Mouse (Mus musculus) kidney, postnatal 14 days (tissue): ENCODE measurements at regions not wholly inside any gene's neighbourhood (a gene's known extent, or its start where the extent isn't known, plus 50 kb on each side); places are given as distances from the start of the nearest gene placed in this dataset.

Experiments
- DNase-seq: peaks from one replicate; pipeline ENCODE4 v3.0.0; 2022; ENCODE audit warnings: mixed read lengths

DNA sequence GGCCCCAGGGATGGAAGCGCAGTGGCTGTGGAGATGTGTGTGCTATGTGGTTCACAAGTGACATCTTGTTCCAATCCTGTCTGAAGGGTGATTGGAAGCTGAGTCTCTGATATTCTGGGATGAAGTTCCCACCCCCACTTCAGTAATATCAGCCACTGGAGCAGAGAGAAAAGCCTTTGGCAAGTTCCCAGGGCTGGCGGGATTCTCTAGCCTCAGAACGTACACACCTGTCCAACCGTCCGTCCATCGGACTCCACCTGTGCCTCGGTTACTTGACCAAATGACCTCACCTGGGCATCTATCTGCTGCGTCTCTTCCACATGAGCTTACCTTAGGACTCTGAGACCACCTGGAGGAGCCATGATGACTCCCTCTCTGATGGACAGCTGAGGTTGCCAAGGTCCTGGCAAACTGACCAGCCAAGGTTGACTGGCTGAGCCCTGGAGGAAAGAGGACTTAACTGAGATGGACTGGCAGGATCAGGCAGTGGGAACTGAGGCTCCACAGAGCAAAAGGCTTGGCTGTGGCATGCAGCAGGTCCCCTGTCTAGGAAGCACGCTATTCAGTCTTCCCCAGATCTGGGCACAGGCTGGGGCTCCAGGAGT, 152.5 kb upstream of the A530016L24Rik start:
- DNase-seq, result no peak

GRCm38 (mm10) chr12:112337443-112337842, 151.8 kb upstream of the A530016L24Rik start:
- DNase-seq, result no peak

GRCm38 (mm10) chr12:112338976-112339375, 150.3 kb upstream of the A530016L24Rik start:
- no peak for DNase-seq

GRCm38 (mm10) chr12:112339481-112340179, 149.6 kb upstream of the A530016L24Rik start:
- no peak for DNase-seq

DNA sequence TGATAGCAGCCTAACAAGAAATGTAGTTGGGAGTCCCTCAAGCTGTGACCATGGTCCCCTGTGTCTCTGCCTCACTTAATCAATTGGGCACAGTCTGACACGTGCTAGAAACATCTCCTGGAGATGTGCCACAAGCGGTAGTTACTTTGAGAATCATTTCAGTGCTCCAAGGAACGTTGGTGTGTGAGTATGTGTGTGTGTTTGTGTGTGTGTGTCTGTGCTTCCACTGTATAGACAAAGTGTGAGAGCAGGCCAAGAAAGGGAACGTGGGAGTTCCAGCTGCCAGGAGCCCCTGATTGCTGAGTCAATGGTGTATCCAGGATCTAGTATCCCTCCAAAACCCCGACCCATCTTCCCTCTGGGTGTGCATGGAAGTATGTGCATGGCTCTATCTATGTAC, 149.0 kb upstream of the A530016L24Rik start:
- no peak for DNase-seq

DNA sequence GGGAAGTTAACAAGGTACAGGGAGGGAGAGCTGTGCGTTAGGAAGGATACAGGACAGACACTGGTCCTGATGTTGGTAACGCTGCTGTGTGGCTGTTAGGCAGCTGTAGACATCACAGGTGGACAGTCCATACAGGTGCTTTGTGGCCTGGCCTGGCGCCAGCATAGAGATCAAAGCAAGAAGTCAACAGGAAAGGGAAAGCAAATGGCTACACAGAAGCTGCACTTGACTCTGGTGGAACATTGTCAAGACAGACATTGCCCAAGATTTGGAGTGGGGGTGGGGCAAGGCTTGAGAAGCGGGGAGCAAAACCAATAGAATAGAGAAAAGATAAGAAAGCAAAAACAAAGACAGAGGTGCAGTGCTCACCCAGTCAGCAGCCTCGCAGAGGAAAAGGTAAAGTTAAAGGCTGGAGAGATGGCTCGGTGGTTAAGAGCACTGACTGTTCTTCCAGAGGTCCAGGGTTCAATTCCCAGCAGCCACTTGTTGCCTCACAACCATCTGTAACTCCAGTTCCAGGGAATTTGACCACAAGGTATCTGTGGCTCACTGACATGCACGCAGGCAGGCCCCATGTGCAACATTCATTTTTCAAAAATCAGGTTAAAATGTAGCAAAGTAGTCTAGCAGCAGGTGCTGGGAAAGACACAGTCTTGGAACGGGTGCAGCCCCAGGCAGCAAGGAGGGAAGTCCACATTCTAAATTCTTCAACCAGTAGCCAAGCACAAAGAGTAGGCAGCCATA, 147.3 kb upstream of the A530016L24Rik start:
- DNase-seq, result no peak

GRCm38 (mm10) chr12:112343064-112343463, 146.2 kb upstream of the A530016L24Rik start:
- no peak for DNase-seq

DNA sequence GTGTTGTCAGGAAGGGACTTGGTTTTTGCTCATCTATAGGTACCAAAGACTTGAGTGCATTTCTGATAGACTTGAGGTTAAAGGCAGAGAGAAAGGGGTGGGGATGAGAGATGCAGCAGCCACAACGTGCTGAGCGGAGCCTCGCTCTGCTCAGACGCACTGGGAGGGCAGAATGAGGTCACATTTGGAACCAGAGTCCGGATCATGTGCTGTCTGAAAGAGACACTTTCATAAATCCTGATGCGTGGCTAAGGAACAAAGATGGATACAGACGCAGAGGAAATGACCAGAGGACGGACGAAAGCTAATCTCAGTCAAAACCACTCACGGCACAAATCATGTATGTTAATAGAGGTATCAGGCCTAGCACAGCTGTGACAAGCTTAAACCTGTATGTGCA, 145.0 kb upstream of the A530016L24Rik start:
- DNase-seq, result no peak

GRCm38 (mm10) chr12:112345797-112346196, 143.5 kb upstream of the A530016L24Rik start:
- DNase-seq, result no peak

- no peak for DNase-seq
These were observed 141.1 kb upstream of the A530016L24Rik start for GRCm38 (mm10) chr12:112348116-112348515.

DNA sequence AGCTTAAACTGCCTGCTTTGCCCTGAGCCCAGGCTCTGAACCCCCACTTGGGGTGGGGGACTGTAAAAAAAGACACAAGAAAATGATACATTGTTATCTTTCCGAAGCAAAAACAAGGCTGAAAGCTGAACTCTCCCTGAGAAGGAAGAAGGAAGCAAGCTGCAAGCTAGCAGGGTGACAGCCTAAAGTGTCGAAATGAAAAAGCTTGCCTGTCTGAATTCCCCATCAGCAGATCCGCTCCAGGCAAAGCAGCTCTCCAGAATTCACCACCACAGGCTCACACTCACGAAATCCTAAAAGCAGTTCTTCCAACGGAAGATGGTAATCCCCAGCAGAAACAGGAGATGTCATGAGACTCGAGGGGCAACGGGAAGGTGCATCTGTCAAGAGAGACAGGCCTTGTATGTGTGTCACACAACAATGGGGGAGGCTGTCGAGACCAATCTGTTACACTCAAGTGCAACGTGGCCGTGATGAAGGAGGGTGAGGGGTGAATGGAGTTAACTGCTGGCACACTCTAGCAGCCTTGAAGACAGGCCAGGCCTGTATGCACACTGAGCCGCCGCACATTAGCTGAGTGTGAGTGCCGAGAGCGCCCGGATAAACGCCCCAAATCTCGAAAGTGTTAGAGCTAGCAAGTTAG, 139.5 kb upstream of the A530016L24Rik start:
- DNase-seq, result no peak

DNA sequence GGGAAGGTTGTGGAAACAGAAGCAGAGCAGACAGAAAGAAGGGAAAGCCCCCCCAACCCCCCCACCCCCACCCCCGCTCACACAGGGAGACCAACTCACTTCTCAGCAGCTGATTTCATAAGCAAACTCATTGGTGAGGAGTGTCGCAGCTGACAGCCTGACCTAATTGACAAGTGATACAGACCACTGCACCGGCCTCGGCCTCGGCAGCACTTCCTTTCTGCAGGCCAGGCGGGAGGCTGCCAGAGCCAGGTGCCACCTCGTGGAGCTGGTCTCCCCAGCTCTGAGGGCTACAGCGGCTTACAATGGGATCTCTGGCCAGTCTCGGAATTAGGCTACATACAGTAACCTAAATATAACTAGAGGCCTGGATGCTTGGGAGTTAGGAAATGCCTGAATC, 138.5 kb upstream of the A530016L24Rik start:
- DNase-seq, result no peak

- no peak for DNase-seq
These were observed 125.9 kb upstream of the A530016L24Rik start for GRCm38 (mm10) chr12:112363349-112363748.

- no peak for DNase-seq
These were observed 122.0 kb upstream of the A530016L24Rik start for GRCm38 (mm10) chr12:112367221-112367620.

- DNase-seq, result no peak
These were observed 121.1 kb upstream of the A530016L24Rik start for GRCm38 (mm10) chr12:112368112-112368511.

DNA sequence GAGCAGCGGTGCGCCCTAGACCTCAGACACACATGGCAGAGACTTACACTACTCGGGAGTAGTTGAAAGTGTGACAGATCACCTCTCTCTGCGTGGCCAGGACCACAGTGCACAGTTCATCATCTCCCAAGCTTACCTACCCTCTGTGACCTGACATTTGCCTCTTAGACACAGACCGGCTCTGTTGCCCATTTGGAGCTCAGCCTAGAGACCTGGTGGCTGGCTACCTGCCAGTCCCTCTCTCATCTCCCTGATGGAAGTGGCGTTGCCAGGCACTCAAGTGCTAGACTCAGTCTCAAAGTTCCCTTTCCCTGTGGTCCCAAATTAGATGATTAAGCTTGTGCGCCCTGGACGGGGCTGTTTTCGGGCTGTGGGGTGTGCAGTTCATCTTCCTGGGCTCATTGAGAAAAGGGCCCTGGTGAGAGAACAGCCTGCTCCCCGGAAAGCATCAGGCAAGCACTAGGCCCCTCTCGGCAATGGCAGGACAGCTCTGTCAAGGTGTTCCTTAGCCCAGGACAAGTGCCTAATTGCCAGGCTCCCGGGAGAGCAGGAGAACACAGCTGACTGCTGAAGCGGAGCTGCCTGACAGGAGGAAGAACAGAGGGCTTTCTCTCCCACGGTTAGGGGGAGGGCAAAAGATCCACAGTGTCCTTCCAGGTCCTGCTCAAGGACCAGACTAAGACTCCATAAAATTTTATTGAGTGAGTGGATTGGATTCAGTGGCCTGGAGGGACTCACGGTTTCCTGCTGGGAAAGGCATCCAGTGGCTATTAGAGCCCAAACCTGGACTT, 119.5 kb upstream of the A530016L24Rik start:
- peak; percentile 32 for DNase-seq

DNA sequence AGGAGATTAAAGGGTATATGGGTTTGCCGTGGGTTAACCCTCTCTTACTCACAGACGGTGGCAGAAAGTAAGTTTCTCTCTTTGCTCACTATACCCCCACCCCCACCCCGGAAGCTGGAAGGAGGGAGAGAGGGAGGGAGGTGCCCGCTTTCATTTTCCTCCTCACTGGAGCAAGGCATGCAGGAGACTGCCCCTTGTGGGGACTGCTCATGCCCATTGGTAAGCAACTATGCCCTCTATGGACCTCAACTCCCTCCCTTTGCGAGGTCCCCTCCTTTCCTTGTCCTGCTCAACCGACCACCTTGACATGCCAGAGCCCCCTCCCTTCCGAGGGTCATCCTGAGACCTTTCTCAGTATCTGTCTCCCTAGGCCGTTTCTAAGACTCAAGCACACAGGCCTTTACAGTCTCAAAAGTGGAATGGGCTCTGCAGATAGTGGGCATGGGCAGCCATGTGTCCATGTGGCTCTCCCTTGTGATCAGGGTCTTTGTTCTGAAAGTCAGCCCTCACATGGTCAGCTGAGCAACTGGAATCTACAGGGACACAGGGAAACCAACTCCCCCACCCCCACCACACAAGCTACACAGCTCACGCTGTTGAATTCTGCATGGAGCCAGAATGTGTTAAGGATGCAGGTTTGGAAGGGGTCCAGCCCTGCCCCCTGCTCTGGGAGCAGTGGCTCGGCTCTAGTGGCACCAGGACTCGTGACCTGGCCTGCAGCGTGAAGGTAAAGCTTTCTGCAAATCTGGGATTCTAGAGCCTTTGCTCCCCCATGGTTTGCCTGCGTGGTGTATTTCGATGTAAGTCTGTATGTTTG, 116.8 kb upstream of the A530016L24Rik start:
- peak; percentile 47 for DNase-seq

GRCm38 (mm10) chr12:112373966-112374365, 115.3 kb upstream of the A530016L24Rik start:
- DNase-seq, result no peak

GRCm38 (mm10) chr12:112376236-112376635, 113.0 kb upstream of the A530016L24Rik start:
- peak; percentile 48 for DNase-seq

DNA sequence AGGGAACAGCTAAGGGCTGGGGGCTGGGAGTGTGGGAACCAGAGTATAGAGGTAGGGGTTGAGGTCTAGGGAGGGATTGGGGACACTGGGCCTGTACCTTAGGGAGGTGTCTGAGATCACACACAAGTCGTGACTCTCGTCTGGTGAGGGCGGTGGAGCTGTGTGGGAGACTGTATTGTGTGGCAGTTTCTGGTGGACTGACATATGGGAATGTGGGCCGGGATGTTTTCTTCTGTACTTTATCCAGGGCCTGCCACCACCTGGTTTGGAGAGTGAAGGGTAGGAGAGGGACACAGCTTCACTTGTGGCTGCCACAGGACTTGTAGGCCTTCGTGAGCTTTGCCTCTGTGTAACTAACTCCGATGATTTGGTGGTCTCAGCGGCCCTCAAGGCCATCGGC, 112.5 kb upstream of the A530016L24Rik start:
- no peak for DNase-seq

- DNase-seq, result no peak
These were observed 110.6 kb upstream of the A530016L24Rik start for GRCm38 (mm10) chr12:112378482-112379243.
